Mouse (Mus musculus): ENCODE results near the gene Dennd1a. TPM values are rescaled to one million over a fixed set of nuclear protein-coding genes. Genes with fewer than 3 reads are reported as not detected.

Dennd1a gene
- polyA plus RNA-seq, 1 experiment from 2014 or later: 3.1 TPM

DNA sequence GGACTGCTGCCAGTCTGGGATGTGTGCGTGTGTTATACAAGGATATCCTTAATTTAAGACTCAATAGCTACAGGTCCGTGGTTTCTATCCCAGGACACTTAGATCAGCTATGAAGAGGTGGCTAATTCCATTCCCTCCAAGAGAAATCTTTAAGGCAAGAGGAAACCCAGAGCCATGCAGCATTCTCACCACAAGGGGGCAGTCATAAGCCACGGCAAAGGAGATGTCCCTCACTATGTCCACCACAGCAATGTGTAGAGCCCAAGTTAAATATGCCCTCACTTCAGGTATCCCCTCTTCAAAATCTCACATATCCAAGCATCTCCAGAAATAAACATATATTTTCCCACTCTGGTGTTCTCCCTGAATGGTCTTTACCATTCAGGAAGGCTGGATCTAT, 471.5 kb downstream of the Dennd1a start:
- ATAC-seq (ENCODE audit: low FRiP score, low TSS enrichment) (peak; percentile 66; the same call in 1 of the 2 replicates), DNase-seq (ENCODE audit: low spot score) (peak; percentile 79)
- H3K9ac ChIP-seq (ENCODE audit: low read length): no peak overlapping the region
- H3K4me3 ChIP-seq (ENCODE audit: low read depth, low read length): no peak overlapping the region
- 9% methylated on average over 3 of the region's 3 CpGs for WGBS
- H3K9me3 ChIP-seq (ENCODE audit: control insufficient read depth, low read length): no peaks in the 10 kb centered on the region
- H3K36me3 ChIP-seq (ENCODE audit: control insufficient read depth, insufficient read depth, low read length): 0 out of 2 replicates have a peak, but pooled peaks cover 2% of the 10 kb centered on the region
- H3K27ac ChIP-seq (replicated peaks): no peak overlapping the region
- no peaks in the 10 kb centered on the region for H3K27me3 ChIP-seq (ENCODE audit: control insufficient read depth, insufficient read depth, low read length)
- no peak overlapping the region for H3K4me2 ChIP-seq (replicated peaks; ENCODE audit: low read depth)
- H3K4me1 ChIP-seq (replicated peaks; ENCODE audit: control insufficient read depth, insufficient read depth): 0 out of 2 replicates have a peak, but pooled peaks cover 2% of the 10 kb centered on the region
- TF ChIP-seq CTCF (IDR thresholded peaks at IDR 0.05; ENCODE audit: low read depth) (peak; percentile 99), EP300 (optimal IDR thresholded peaks at IDR 0.05) (no peak)

DNA sequence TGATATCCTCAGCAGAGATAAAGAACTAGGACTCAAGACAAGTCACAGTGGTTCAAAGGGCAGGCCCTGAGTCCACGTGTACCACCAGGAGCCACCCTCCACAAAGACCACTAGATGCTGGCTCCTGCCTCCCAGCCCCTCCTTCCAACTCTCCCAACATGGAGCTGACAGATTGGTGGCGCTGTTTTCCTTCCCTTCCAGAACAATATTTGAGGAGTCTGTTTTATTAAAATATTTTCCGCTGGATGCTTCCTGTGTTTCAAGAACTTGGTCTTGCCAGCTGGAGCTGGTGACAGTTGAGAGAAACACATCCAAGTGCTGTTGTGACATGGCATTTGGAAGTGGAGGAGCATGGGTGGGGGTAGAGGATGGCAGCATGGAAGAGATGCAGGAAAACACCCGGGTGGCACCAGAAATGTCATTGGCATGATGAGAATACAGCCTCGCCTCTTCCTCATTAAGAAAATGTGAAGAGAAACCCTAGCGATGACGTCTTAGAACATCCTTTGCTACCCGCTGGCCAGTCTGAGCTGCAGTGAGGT, 472.3 kb downstream of the Dennd1a start:
- TF ChIP-seq EP300 (optimal IDR thresholded peaks at IDR 0.05) (no peak), CTCF (IDR thresholded peaks at IDR 0.05; ENCODE audit: low read depth) (peak; percentile 3; the same call in 1 of the 2 replicates)
- no peaks in the 10 kb centered on the region for H3K4me1 ChIP-seq (replicated peaks; ENCODE audit: control insufficient read depth, insufficient read depth)
- H3K9me3 ChIP-seq (ENCODE audit: control insufficient read depth, low read length): no peaks in the 10 kb centered on the region
- WGBS: 83% methylated on average over 8 of the region's 8 CpGs
- no peak overlapping the region for H3K4me2 ChIP-seq (replicated peaks; ENCODE audit: low read depth)
- no peak overlapping the region for H3K9ac ChIP-seq (ENCODE audit: low read length)
- no peaks in the 10 kb centered on the region for H3K27me3 ChIP-seq (ENCODE audit: control insufficient read depth, insufficient read depth, low read length)
- H3K4me3 ChIP-seq (ENCODE audit: low read depth, low read length): no peak overlapping the region
- 0 out of 2 replicates have a peak, but pooled peaks cover 2% of the 10 kb centered on the region for H3K36me3 ChIP-seq (ENCODE audit: control insufficient read depth, insufficient read depth, low read length)
- no peak for DNase-seq (ENCODE audit: low spot score)
- no peak overlapping the region for H3K27ac ChIP-seq (replicated peaks)
- ATAC-seq (ENCODE audit: low FRiP score, low TSS enrichment): no peak

GRCm38 (mm10) chr2:37812401-37812800, 474.8 kb downstream of the Dennd1a start:
- DNase-seq (ENCODE audit: low spot score) (no peak), ATAC-seq (ENCODE audit: low FRiP score, low TSS enrichment) (no peak)
- no peak overlapping the region for H3K4me2 ChIP-seq (replicated peaks; ENCODE audit: low read depth)
- 0 out of 2 replicates have a peak, but pooled peaks cover 2% of the 10 kb centered on the region for H3K36me3 ChIP-seq (ENCODE audit: control insufficient read depth, insufficient read depth, low read length)
- no peak overlapping the region for H3K4me3 ChIP-seq (ENCODE audit: low read depth, low read length)
- no peaks in the 10 kb centered on the region for H3K27me3 ChIP-seq (ENCODE audit: control insufficient read depth, insufficient read depth, low read length)
- no peaks in the 10 kb centered on the region for H3K4me1 ChIP-seq (replicated peaks; ENCODE audit: control insufficient read depth, insufficient read depth)
- no peak overlapping the region for H3K9ac ChIP-seq (ENCODE audit: low read length)
- no peaks in the 10 kb centered on the region for H3K9me3 ChIP-seq (ENCODE audit: control insufficient read depth, low read length)
- TF ChIP-seq CTCF (IDR thresholded peaks at IDR 0.05; ENCODE audit: low read depth): no peak
- TF ChIP-seq EP300 (optimal IDR thresholded peaks at IDR 0.05): no peak
- WGBS: 89% methylated on average over 5 of the region's 5 CpGs
- H3K27ac ChIP-seq (replicated peaks): no peak overlapping the region

GRCm38 (mm10) chr2:37811682-37812081, 475.5 kb downstream of the Dennd1a start:
- no peaks in the 10 kb centered on the region for H3K4me1 ChIP-seq (replicated peaks; ENCODE audit: control insufficient read depth, insufficient read depth)
- H3K36me3 ChIP-seq (ENCODE audit: control insufficient read depth, insufficient read depth, low read length): 0 out of 2 replicates have a peak, but pooled peaks cover 2% of the 10 kb centered on the region
- H3K9me3 ChIP-seq (ENCODE audit: control insufficient read depth, low read length): no peaks in the 10 kb centered on the region
- TF ChIP-seq EP300 (optimal IDR thresholded peaks at IDR 0.05) (no peak), CTCF (IDR thresholded peaks at IDR 0.05; ENCODE audit: low read depth) (no peak)
- WGBS: 84% methylated on average over 2 of the region's 2 CpGs
- no peaks in the 10 kb centered on the region for H3K27me3 ChIP-seq (ENCODE audit: control insufficient read depth, insufficient read depth, low read length)
- ATAC-seq (ENCODE audit: low FRiP score, low TSS enrichment) (no peak), DNase-seq (ENCODE audit: low spot score) (no peak)
- H3K27ac ChIP-seq (replicated peaks): no peak overlapping the region
- no peak overlapping the region for H3K9ac ChIP-seq (ENCODE audit: low read length)
- no peak overlapping the region for H3K4me2 ChIP-seq (replicated peaks; ENCODE audit: low read depth)
- no peak overlapping the region for H3K4me3 ChIP-seq (ENCODE audit: low read depth, low read length)

- Histone ChIP-seq H3K9me3 (ENCODE audit: control insufficient read depth, low read length) (no peaks in the 10 kb centered on the region), H3K9ac (ENCODE audit: low read length) (no peak overlapping the region), H3K27ac (replicated peaks) (no peak overlapping the region), H3K4me2 (replicated peaks; ENCODE audit: low read depth) (no peak overlapping the region), H3K4me3 (ENCODE audit: low read depth, low read length) (no peak overlapping the region), H3K27me3 (ENCODE audit: control insufficient read depth, insufficient read depth, low read length) (no peaks in the 10 kb centered on the region), H3K36me3 (ENCODE audit: control insufficient read depth, insufficient read depth, low read length) (peaks cover 5% of the 10 kb centered on the region; the same call in 1 of the 2 replicates), H3K4me1 (replicated peaks; ENCODE audit: control insufficient read depth, insufficient read depth) (no peaks in the 10 kb centered on the region)
- TF ChIP-seq CTCF (IDR thresholded peaks at IDR 0.05; ENCODE audit: low read depth) (peak; percentile 97), EP300 (optimal IDR thresholded peaks at IDR 0.05) (no peak)
- peak; percentile 77 for DNase-seq (ENCODE audit: low spot score)
- WGBS: 44% methylated on average over 4 of the region's 4 CpGs
- peak; percentile 79 for ATAC-seq (ENCODE audit: low FRiP score, low TSS enrichment)
Measured at GRCm38 (mm10) chr2:37802610-37803212, 484.5 kb downstream of the Dennd1a start.

DNA sequence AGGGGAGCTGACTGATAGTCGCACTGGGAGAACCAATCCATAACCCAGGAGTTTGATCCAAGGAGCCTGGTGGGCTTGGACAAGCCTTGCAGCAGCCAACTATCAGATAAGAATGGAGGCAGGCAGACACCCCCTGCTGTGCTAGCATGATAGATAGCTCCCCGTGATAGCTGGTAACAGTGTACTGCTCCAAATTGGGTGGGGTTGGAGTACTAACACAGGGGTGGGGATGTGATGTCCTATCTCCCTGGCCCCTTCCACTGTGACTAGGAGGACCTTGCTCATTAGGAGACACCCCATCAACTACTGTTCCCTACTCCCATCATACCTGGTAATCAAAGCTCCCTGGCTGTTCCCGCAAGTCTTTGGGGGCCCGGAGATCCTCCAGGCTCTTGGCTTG, 485.5 kb downstream of the Dennd1a start:
- ATAC-seq (ENCODE audit: low FRiP score, low TSS enrichment) (no peak), DNase-seq (ENCODE audit: low spot score) (no peak)
- Histone ChIP-seq H3K27ac (replicated peaks) (no peak overlapping the region), H3K4me2 (replicated peaks; ENCODE audit: low read depth) (no peak overlapping the region), H3K9me3 (ENCODE audit: control insufficient read depth, low read length) (no peaks in the 10 kb centered on the region), H3K9ac (ENCODE audit: low read length) (no peak overlapping the region), H3K27me3 (ENCODE audit: control insufficient read depth, insufficient read depth, low read length) (no peaks in the 10 kb centered on the region), H3K4me3 (ENCODE audit: low read depth, low read length) (no peak overlapping the region), H3K36me3 (ENCODE audit: control insufficient read depth, insufficient read depth, low read length) (peaks cover 5% of the 10 kb centered on the region; the same call in 1 of the 2 replicates), H3K4me1 (replicated peaks; ENCODE audit: control insufficient read depth, insufficient read depth) (no peaks in the 10 kb centered on the region)
- WGBS: 81% methylated on average over 4 of the region's 4 CpGs
- TF ChIP-seq EP300 (optimal IDR thresholded peaks at IDR 0.05) (no peak), CTCF (IDR thresholded peaks at IDR 0.05; ENCODE audit: low read depth) (no peak)

Measured in stomach, postnatal 0 days (tissue).